Mouse (Mus musculus) left cerebral cortex, adult 2 months (tissue): ENCODE measurements around the gene Slit2. TPM values are rescaled to one million over a fixed set of nuclear protein-coding genes. Genes with fewer than 3 reads are reported as not detected.
A peak's percentile ranks its signal among the peaks of the same experiment; 100 is the strongest.

Source experiments
- DNase-seq, 2 experiments: peaks; one replicate each; pipeline ENCODE4 v3.0.0; 2021 to 2022; ENCODE audit warnings: low spot score in 2 of 2, mixed read lengths in 1 of 2; ENCODE audit errors: extremely low spot score in 1 of 2
- H3K27ac ChIP-seq: fragments of 200-600 bp; 2 replicates; pipeline ENCODE4 v1.8.1; 2022
- H3K4me3 ChIP-seq: fragments of 200-600 bp; 2 replicates; pipeline ENCODE4 v1.8.1; 2022
- CTCF ChIP-seq: fragments of 200-600 bp; IDR thresholded peaks from 2 replicates; pipeline ENCODE4 v1.8.1; 2022; ENCODE audit warnings: antibody characterized with exemption, mild to moderate bottlenecking, moderate library complexity
- intact Hi-C: fragments of 180-260 bp; cut with DNase I; formaldehyde crosslinking; loops from one replicate; pipeline ENCODE4 v1.15.1; 2025
- total RNA-seq, 2 experiments: library from RNA; stranded (reverse); gene quantifications; 2 replicates each; pipeline ENCODE4 v1.2.3; 2021

The Slit2 gene
- total RNA-seq, 2 experiments from 2014 or later: 39.4 to 41.2 TPM

- TF ChIP-seq CTCF: no peak
- intact Hi-C loops: no loop called here
- Histone ChIP-seq H3K27ac (no peak overlapping the region), H3K4me3 (no peak overlapping the region)
- DNase-seq: no peak
These were observed 77.8 kb downstream of the Slit2 start for GRCm38 (mm10) chr5:48060715-48061114.

GRCm38 (mm10) chr5:48078730-48079129, 95.8 kb downstream of the Slit2 start:
- Histone ChIP-seq H3K27ac (no peak overlapping the region), H3K4me3 (no peak overlapping the region)
- no peak for DNase-seq
- no peak for TF ChIP-seq CTCF
- intact Hi-C loops: no loop called here

- no peak overlapping the region for H3K27ac ChIP-seq
- TF ChIP-seq CTCF: no peak
- intact Hi-C loops: no loop called here
- no peak overlapping the region for H3K4me3 ChIP-seq
- no peak for DNase-seq
These were observed 98.4 kb downstream of the Slit2 start for GRCm38 (mm10) chr5:48081223-48081881.

GRCm38 (mm10) chr5:48113400-48113799, 130.5 kb downstream of the Slit2 start:
- Histone ChIP-seq H3K4me3 (no peak overlapping the region), H3K27ac (no peak overlapping the region)
- intact Hi-C loops: no loop called here
- peak; percentile 42 for TF ChIP-seq CTCF
- no peak for DNase-seq

- intact Hi-C loops: no loop called here
- TF ChIP-seq CTCF: no peak
- no peak for DNase-seq
- Histone ChIP-seq H3K27ac (no peak overlapping the region), H3K4me3 (no peak overlapping the region)
These were observed 132.1 kb downstream of the Slit2 start for GRCm38 (mm10) chr5:48114969-48115537.

- Histone ChIP-seq H3K4me3 (no peak overlapping the region), H3K27ac (no peak overlapping the region)
- TF ChIP-seq CTCF: no peak
- no peak for DNase-seq
- intact Hi-C loops: no loop called here
These were observed 139.7 kb downstream of the Slit2 start for GRCm38 (mm10) chr5:48122651-48123050.

GRCm38 (mm10) chr5:48125770-48126423, 143.0 kb downstream of the Slit2 start:
- intact Hi-C loops: no loop called here
- no peak overlapping the region for H3K4me3 ChIP-seq

GRCm38 (mm10) chr5:48129981-48130380, 147.0 kb downstream of the Slit2 start:
- peak in 1 of 2 experiments; percentile 17 for DNase-seq
- intact Hi-C loops: loop anchor here (10.0 kb wide), 1 partner anchor 1685 kb away; no protein-coding TSS in a partner anchor

More at GRCm38 (mm10) chr5:48125770-48126423, 143.0 kb downstream of the Slit2 start:
- peak in 1 of 2 experiments; percentile 21 for DNase-seq
- TF ChIP-seq CTCF: peak; percentile 66
- no peak overlapping the region for H3K27ac ChIP-seq

GRCm38 (mm10) chr5:48136571-48136970, 153.6 kb downstream of the Slit2 start:
- intact Hi-C loops: loop anchor here (2.0 to 10.0 kb wide), 6 partner anchors 98 to 1692 kb away; partner anchors contain the start of gene Slit2
- Histone ChIP-seq H3K4me3 (no peak overlapping the region), H3K27ac (no peak overlapping the region)
- peak; percentile 34 to 44 for DNase-seq
- TF ChIP-seq CTCF: peak; percentile 79

More at GRCm38 (mm10) chr5:48129981-48130380, 147.0 kb downstream of the Slit2 start:
- no peak overlapping the region for H3K27ac ChIP-seq
- no peak overlapping the region for H3K4me3 ChIP-seq
- no peak for TF ChIP-seq CTCF

- DNase-seq: no peak
- intact Hi-C loops: loop anchor here (5.0 to 10.0 kb wide), 5 partner anchors 103 to 1694 kb away; partner anchors contain the start of gene Slit2
- no peak overlapping the region for H3K27ac ChIP-seq
- TF ChIP-seq CTCF: peak; percentile 33
- H3K4me3 ChIP-seq: no peak overlapping the region
These were observed 156.0 kb downstream of the Slit2 start for GRCm38 (mm10) chr5:48138849-48139487.

GRCm38 (mm10) chr5:48139488-48139862, 156.5 kb downstream of the Slit2 start:
- intact Hi-C loops: loop anchor here (5.0 to 10.0 kb wide), 5 partner anchors 103 to 1695 kb away; partner anchors contain the start of gene Slit2
- no peak for TF ChIP-seq CTCF
- no peak overlapping the region for H3K4me3 ChIP-seq
- no peak for DNase-seq
- no peak overlapping the region for H3K27ac ChIP-seq

GRCm38 (mm10) chr5:48146082-48146481, 163.1 kb downstream of the Slit2 start:
- Histone ChIP-seq H3K4me3 (no peak overlapping the region), H3K27ac (no peak overlapping the region)
- DNase-seq: no peak
- intact Hi-C loops: no loop called here
- no peak for TF ChIP-seq CTCF
